Mouse (Mus musculus) brain, embryonic 14.5 days (tissue): ENCODE measurements at regions not wholly inside any gene's neighbourhood (a gene's known extent, or its start where the extent isn't known, plus 50 kb on each side); places are given as distances from the start of the nearest gene placed in this dataset.

Experiments
- CTCF ChIP-seq: fragments of 200-500 bp; IDR thresholded peaks from 2 replicates; pipeline ENCODE4 v1.5.1; 2012; ENCODE audit warnings: inconsistent platforms, mild to moderate bottlenecking, moderate library complexity, borderline replicate concordance; ENCODE audit not compliant: insufficient read depth, insufficient read length; ENCODE audit errors: extremely low read depth
- POLR2A ChIP-seq: fragments of 200-500 bp; IDR thresholded peaks from 2 replicates; pipeline ENCODE4 v1.6.1; 2012; ENCODE audit warnings: mild to moderate bottlenecking, inconsistent platforms, borderline replicate concordance; ENCODE audit not compliant: poor library complexity, insufficient read depth, insufficient read length, severe bottlenecking; ENCODE audit errors: extremely low read depth

- no peak for TF ChIP-seq CTCF
- no peak for TF ChIP-seq POLR2A
Measured at GRCm38 (mm10) chr14:76722297-76722696, 165.6 kb upstream of the Serp2 start.
